Mouse (Mus musculus): Measurements from ENCODE around the gene Grhpr.

DNA sequence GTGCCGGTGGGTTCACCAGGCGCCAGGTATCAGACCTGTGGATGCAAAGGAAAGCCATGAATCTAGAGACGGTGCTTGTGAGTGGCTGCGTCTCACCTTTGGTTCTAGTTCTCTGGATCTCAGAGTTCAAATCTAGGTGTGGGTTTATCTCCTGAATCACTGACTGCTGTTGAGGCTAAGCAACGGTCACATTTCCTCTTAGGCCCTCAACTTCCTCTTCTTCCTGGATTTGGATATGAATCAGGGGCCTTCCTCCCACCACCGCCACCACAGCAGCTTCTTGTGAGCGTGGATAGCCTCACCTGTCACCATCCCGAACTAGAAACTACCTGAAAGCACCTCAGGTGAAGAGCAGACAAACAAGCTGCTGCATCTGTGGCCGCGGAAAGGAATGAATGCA, 54.9 kb downstream of the Grhpr start:
- TF ChIP-seq GATA1 (IDR thresholded peaks at IDR 0.05; ENCODE audit: low read length) (no peak), TAL1 (IDR thresholded peaks at IDR 0.05; ENCODE audit: low read length) (no peak)
